Mouse (Mus musculus): ENCODE measurements around the gene Tenm3.

Tenm3 gene

GRCm38 (mm10) chr8:48456328-48457124 lies 387.2 kb downstream of the Tenm3 start:
- WGBS = 62% methylated on average over 22 of the region's 22 CpGs

GRCm38 (mm10) chr8:48451247-48451635 lies 392.5 kb downstream of the Tenm3 start:
- 45% methylated on average over 7 of the region's 7 CpGs for WGBS

GRCm38 (mm10) chr8:48450397-48451246 lies 393.1 kb downstream of the Tenm3 start:
- WGBS = 57% methylated on average over 23 of the region's 23 CpGs

- 53% methylated on average over 3 of the region's 3 CpGs for WGBS
These were observed 394.1 kb downstream of the Tenm3 start for GRCm38 (mm10) chr8:48449625-48450024.

- 65% methylated on average over 4 of the region's 4 CpGs for WGBS
These were observed 398.1 kb downstream of the Tenm3 start for GRCm38 (mm10) chr8:48445690-48446089.

- 92% methylated on average over 12 of the region's 12 CpGs for WGBS
These were observed 404.3 kb downstream of the Tenm3 start for GRCm38 (mm10) chr8:48439491-48439890.

- WGBS = 60% methylated on average over 16 of the region's 16 CpGs
These were observed 406.1 kb downstream of the Tenm3 start for GRCm38 (mm10) chr8:48437523-48438207.

GRCm38 (mm10) chr8:48425101-48425500 lies 418.6 kb downstream of the Tenm3 start:
- WGBS = 68% methylated on average over 11 of the region's 11 CpGs

GRCm38 (mm10) chr8:48417714-48418113 lies 426.0 kb downstream of the Tenm3 start:
- 81% methylated on average over 11 of the region's 11 CpGs for WGBS

GRCm38 (mm10) chr8:48410916-48411315 lies 432.8 kb downstream of the Tenm3 start:
- 94% methylated on average over 8 of the region's 8 CpGs for WGBS

- WGBS = 36% methylated on average over 12 of the region's 12 CpGs
These were observed 443.2 kb downstream of the Tenm3 start for GRCm38 (mm10) chr8:48400572-48400972.

GRCm38 (mm10) chr8:48385833-48386232 lies 457.9 kb downstream of the Tenm3 start:
- WGBS = 53% methylated on average over 10 of the region's 10 CpGs

GRCm38 (mm10) chr8:48380035-48380434 lies 463.7 kb downstream of the Tenm3 start:
- WGBS = 40% methylated on average over 12 of the region's 12 CpGs

- WGBS = 28% methylated on average over 6 of the region's 6 CpGs
These were observed 467.0 kb downstream of the Tenm3 start for GRCm38 (mm10) chr8:48376774-48377173.

GRCm38 (mm10) chr8:48375183-48375582 lies 468.6 kb downstream of the Tenm3 start:
- WGBS = 63% methylated on average over 5 of the region's 5 CpGs

- 53% methylated on average over 11 of the region's 11 CpGs for WGBS
These were observed 470.3 kb downstream of the Tenm3 start for GRCm38 (mm10) chr8:48373404-48373803.

- 75% methylated on average over 10 of the region's 10 CpGs for WGBS
These were observed 476.6 kb downstream of the Tenm3 start for GRCm38 (mm10) chr8:48367164-48367563.

- WGBS = 81% methylated on average over 2 of the region's 2 CpGs
These were observed 486.9 kb downstream of the Tenm3 start for GRCm38 (mm10) chr8:48356849-48357248.

GRCm38 (mm10) chr8:48353458-48353857 lies 490.3 kb downstream of the Tenm3 start:
- WGBS = 71% methylated on average over 6 of the region's 6 CpGs

GRCm38 (mm10) chr8:48348901-48349300 lies 494.9 kb downstream of the Tenm3 start:
- 95% methylated on average over 5 of the region's 5 CpGs for whole genome bisulfite sequencing

GRCm38 (mm10) chr8:48348386-48348785 lies 495.4 kb downstream of the Tenm3 start:
- 94% methylated on average over 4 of the region's 4 CpGs for WGBS

- WGBS = 67% methylated on average over 18 of the region's 18 CpGs
These were observed 500.7 kb downstream of the Tenm3 start for GRCm38 (mm10) chr8:48343067-48343420.
